9 mouse cellular contexts compared by ENCODE assay signal in genomic region chr2:28881275-28881674, GRCm38 (mm10). TPM values are rescaled to one million over a fixed set of nuclear protein-coding genes. Genes with fewer than 3 reads are reported as not detected.
DNase-seq lines count a peak whose midpoint lies in the region.
"Had no signal": no experiment of that assay in that cellular context is flagged by ENCODE, and none has a peak within 500 bp of the region (broad histone marks: within the 10 kb centered on the region; RNA-seq: fewer than 3 reads in every experiment).

No protein-coding gene starts in this region.

- peak; percentile 24 for DNase-seq in adrenal gland, postnatal 25 days
- no peak for DNase-seq in adrenal gland, adult (ENCODE audit: inconsistent age in 2 of 2, low spot score in 1 of 2)
- DNase-seq in heart, postnatal 4 days: peak; percentile 27
- no peak for DNase-seq in heart, postnatal 25 days (ENCODE audit: low spot score)
- DNase-seq in lung, postnatal 14 days: peak; percentile 43
- DNase-seq in lung, adult 18-20 months: no peak
- peak; percentile 91 to 94 for DNase-seq in cerebellum, postnatal 10 days
- no peak for DNase-seq in embryo, embryonic 10 days (ENCODE audit: low spot score)

- intact Hi-C loops in heart, postnatal 25 days (cut with DNase I): no loop called here

RNA-seq across cellular contexts. Expression of gene Barhl1, which starts 35.2 kb away (rescaled TPM):
- total RNA-seq in adrenal gland, postnatal 25 days (2021): not detected in 2 replicates
- not detected for total RNA-seq in heart, postnatal 4 days (2021)
- total RNA-seq in heart, postnatal 25 days (2021): not detected
- total RNA-seq: megakaryocyte progenitor cell, adult 5-6 weeks had no signal

RNA-seq across cellular contexts. Expression of gene Ddx31, which starts 41.1 kb away (rescaled TPM):
- 9.8 and 10.6 TPM in 2 replicates for total RNA-seq in adrenal gland, postnatal 25 days (2021)
- 1 to 10 TPM; 5.5 to 6.1 TPM for total RNA-seq in heart, postnatal 4 days (2021)
- total RNA-seq in heart, postnatal 25 days (2021): 1 to 10 TPM; 2.7 to 3.4 TPM

RNA-seq across cellular contexts. Expression of gene Gtf3c4, which starts 41.1 kb away (rescaled TPM):
- 31.0 and 40.5 TPM in 2 replicates for total RNA-seq in adrenal gland, postnatal 25 days (2021)
- total RNA-seq in heart, postnatal 4 days (2021): 10 to 100 TPM; 23.2 to 26.7 TPM
- 10 to 100 TPM; 18.7 to 20.3 TPM for total RNA-seq in heart, postnatal 25 days (2021)

Comparison
In these comparisons a context has a peak if more than half of its experiments do, and no peak if none do; other contexts are left out.
1. DNase-seq: peak in adrenal gland, postnatal 25 days (single experiment), heart, postnatal 4 days (single experiment), lung, postnatal 14 days (single experiment) and cerebellum, postnatal 10 days (2 of 2); none in adrenal gland, adult (0 of 2), heart, postnatal 25 days (single experiment), lung, adult 18-20 months (0 of 2) and embryo, embryonic 10 days (single experiment).